Mouse (Mus musculus) spleen, postnatal 10 days (tissue): Measurements from ENCODE around the gene Osbpl10.

Experiments used
- DNase-seq, 2 experiments: peaks; one replicate each; pipeline ENCODE4 v3.0.0; 2021 to 2022; ENCODE audit warnings: low spot score in 2 of 2

The Osbpl10 gene

DNA sequence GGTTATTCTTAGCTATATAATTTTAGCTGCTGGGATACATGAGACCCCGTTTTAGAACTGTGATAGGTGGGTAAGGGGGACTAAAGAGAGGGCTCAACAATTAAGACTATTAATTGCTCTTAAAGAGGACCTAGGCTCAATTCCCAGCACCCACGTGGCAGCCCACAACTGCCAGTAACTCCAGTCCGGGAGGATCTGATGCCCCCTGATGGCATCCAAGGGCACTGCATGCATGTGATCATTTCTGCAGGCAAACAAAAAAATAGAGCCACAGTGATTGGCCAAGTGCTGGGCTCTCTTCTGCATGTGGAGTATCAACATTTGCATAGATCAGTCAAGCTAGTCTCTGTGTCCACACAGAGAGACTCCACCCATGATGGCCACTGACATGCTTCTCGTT, 96.8 kb downstream of the Osbpl10 start:
- no peak for DNase-seq

DNA sequence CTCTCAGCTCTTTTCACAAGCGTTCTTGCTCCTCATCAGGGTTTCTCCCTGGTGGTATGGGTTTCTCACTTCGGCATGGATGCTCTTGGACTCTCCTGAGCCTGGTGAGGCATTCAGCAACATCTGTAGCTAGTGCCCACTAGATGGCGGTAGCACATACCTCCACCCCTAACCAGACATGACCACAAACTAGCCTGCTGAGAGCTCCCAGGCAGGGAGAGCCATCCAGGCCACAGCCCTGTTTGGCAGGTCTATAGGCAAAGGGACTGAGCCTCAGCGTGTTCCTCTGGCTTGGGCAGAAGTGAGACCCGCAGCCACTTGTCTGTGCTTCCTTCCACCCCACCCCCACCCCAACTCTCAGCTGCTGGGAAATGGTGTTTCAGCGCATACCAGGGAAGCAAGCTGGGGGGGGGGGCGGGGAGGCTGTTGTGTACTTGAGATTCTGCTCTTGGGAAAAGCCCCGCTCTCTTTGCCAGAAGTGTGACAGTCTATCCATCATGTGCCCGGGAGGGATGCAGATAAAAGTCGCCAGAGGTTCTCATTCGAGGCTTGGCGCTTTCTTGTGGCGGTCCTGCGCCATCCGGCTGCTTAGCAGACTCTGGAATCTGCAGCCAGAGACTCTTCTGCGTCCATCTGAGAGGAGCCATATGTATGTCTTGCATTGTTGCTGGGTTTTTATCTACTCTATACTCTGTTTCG, 110.1 kb downstream of the Osbpl10 start:
- peak; percentile 8 to 52 for DNase-seq

GRCm38 (mm10) chr9:115089644-115090043, 111.3 kb downstream of the Osbpl10 start:
- DNase-seq, result no peak

DNA sequence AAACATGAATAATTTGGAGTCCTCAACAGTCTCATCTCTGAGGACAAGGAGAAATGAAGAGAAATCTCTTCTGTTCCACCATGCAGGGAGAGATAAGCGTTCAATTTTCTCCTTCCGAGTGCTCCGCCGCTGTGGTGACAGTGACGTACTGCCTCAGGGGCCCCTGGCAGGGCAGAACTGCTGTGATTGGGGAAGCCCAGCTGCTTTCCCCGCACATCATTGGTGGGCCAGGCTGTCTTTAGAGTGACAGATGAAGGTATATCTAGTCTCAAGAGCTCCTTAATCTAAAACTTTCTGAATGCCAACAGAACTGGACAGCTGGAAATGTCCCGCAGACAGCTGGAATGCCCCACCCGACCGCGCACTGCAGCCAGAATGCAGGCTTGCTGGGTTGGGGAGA, 118.1 kb downstream of the Osbpl10 start:
- no peak for DNase-seq

GRCm38 (mm10) chr9:115097340-115097739, 119.0 kb downstream of the Osbpl10 start:
- DNase-seq, result no peak

DNA sequence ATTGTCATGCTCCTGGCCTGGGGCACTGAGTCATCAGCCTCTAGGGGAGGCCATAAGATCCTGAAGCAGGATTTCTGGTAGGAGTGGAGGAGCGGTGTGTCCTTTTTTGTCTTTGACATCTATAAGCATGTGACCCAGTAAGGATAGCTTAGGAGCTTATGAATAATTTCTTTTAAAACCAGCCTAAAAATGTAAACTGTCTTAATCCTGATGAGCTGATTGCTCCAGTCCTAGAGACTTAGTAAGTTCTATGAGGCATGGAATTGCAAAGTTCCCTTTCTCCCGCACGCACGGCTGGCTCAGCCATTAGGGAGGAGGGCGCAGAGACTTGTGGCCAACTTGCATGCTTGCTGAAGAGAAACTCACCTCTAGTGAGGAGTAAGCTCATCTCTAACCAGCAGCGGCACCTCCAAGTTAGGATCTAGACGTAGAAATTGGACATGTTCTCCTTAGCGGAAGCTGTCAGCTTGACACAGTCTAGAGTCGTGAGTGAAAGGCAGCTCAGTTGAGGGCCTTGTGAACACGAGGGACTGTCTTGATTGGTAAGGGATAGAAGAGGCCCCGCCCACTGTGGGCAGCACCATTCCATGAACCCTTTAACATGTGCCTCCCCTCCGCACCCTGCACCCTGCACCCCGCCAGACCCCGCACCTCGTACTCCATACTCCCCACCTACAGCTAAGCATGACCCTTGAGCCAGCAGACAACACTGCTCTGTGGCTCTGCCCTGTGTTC, 122.0 kb downstream of the Osbpl10 start:
- no peak for DNase-seq

DNA sequence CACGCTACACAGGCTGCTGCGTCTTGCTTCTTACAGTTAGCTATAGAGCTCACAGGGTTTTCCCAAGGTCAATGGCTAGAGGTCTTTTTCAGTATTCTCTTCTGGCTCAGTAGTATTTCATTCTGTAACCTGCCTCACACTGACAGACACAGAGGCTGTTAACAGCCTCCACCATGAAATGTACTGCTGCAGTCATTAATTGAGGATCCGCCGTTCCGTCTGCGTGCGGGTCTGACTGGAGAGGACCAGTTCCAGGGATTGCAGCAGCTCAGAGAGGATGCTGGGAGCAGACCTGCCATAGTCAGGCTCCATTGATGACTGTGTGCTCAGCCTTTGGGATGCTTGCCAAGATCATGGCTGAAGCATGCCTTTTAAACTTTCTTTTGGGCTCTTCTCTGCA, 129.1 kb downstream of the Osbpl10 start:
- no peak for DNase-seq

DNA sequence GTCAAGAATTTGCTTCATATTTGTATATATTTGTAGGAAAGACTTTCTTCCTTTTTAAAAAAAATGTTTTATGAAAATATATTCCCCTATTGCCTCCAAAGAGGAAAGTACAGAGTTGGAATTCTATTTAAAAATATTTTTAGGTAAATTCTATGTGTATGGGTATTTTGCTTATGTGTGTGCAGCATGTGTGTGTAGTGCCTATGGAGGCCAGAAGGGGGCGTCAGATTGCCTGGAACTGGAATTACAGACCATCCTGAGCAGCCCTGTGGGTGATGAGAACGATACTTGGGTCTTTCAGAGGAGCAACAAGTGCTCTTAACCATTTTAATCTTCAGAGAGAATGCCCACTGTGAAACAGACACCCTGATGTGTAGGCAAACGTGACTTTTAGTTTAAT, 132.3 kb downstream of the Osbpl10 start:
- DNase-seq, result no peak

- DNase-seq, result no peak
These were observed 138.9 kb downstream of the Osbpl10 start for GRCm38 (mm10) chr9:115117314-115117713.

DNA sequence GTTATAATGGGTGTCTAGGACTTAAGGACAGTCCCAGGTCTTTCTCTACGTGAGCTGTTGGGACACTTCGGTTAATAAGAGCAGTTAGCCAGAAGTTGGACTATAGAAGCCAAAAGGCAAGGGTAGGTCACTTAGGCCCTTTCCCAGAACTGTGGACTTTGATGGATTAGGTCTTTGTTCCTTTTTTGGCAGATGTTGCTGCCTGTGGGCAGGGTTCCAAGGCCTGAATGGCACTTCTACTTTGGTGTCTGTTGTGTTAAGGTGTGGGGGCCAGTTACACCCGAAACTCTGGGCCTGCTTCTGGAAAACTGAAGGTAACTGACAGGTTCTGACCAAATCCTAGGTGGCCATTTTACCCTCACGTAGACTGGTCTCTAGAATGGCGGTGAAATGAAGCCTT, 141.9 kb downstream of the Osbpl10 start:
- no peak for DNase-seq

- DNase-seq, result no peak
These were observed 142.4 kb downstream of the Osbpl10 start for GRCm38 (mm10) chr9:115120678-115121224.

- no peak for DNase-seq
These were observed 149.0 kb downstream of the Osbpl10 start for GRCm38 (mm10) chr9:115127342-115127741.

GRCm38 (mm10) chr9:115133926-115134325, 155.6 kb downstream of the Osbpl10 start:
- no peak for DNase-seq

DNA sequence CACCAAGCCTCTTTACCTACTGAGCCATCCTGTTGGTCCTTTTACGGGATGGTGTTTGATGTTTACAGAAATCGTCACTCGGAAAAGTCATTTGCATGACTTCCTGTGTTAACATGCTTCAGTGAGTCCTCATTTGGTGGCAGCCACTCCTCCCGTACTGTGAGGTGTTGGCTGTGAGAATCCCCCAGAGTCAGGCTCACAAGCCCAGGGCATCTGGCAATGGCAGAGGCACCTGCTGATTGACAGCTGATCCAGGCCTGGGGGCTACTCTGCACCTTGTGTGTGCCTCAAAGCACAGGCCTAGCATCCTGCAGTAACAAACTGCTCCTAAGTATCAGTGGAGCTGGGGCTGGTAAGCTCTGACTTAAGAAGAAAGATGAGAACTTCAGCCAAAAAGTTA, 156.4 kb downstream of the Osbpl10 start:
- DNase-seq, result peak in 1 of 2 experiments; percentile 30

DNA sequence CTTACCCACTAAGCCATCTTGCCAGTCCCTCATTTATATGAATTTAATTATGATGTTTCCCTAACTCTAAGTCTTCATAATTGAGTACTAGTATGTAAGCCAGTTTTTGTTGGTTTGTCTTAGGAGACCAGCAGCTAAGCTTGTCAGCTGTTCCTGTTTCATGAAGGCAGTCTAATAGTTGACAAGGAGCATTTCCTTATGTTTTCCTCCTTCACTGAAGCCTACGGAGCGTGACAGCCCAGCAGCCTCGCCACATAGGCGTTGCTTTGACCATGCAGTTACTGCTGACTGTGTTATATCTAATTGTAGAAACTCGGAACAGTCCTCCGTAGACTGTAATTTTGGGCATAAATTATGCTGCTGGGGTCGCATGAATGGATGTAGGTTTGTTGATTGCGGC, 157.0 kb downstream of the Osbpl10 start:
- no peak for DNase-seq

DNA sequence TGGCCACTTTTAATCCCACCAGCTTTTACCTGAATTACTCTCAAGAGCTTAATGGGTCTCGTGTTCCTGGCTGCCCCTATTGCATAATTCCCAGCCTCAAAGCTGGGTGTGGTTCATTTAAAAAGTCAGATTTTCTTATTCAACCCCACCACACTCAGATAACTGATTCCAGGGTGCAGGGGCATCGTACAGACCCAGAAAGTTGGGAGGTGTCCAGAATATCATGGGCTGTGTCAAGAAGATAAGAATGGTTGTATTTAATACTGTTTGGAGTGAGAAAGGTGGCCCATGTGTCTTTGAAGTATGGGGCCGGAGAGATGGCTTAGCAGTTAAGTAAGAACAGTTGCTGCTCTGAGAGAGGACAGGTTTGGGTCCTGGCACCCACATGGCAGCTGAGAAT, 159.5 kb downstream of the Osbpl10 start:
- DNase-seq, result no peak

DNA sequence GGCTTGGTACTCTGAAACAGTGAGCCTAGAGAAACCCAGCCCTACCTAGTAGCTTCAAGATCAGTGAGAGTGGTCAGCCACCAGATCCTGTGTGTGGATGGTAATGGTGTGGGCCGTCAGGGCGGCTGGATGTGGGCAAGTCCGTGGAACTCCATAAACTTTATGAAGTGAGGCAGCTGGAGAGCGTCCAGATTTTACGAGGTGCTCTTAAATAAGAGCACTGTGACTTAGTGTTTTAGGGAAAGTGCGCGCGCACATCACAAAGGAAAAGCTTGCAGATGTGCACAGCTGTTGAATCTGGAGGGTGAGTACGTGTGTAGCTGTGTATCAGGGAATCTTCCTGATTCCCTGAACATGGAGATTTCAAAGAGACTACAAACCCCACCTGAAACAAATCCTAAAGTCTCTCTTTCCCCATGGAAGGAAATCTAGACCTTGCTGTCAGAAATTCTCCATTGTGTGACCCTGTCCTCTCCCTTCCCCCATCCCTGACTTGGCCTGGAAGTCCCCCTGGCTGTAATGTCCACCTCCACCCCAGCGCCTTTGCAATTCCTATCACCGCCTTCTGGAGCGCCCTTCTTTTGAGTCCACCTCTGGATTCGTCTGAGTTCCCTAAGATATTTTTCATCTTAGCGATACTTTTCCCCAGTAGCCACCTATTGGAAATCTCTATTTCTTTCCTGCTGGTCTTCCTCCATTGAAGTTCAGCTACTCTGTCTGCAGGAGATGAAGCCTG, 161.4 kb downstream of the Osbpl10 start:
- DNase-seq, result no peak

GRCm38 (mm10) chr9:115147141-115147540, 168.8 kb downstream of the Osbpl10 start:
- DNase-seq, result no peak

- DNase-seq, result no peak
These were observed 169.4 kb downstream of the Osbpl10 start for GRCm38 (mm10) chr9:115147586-115148355.

DNA sequence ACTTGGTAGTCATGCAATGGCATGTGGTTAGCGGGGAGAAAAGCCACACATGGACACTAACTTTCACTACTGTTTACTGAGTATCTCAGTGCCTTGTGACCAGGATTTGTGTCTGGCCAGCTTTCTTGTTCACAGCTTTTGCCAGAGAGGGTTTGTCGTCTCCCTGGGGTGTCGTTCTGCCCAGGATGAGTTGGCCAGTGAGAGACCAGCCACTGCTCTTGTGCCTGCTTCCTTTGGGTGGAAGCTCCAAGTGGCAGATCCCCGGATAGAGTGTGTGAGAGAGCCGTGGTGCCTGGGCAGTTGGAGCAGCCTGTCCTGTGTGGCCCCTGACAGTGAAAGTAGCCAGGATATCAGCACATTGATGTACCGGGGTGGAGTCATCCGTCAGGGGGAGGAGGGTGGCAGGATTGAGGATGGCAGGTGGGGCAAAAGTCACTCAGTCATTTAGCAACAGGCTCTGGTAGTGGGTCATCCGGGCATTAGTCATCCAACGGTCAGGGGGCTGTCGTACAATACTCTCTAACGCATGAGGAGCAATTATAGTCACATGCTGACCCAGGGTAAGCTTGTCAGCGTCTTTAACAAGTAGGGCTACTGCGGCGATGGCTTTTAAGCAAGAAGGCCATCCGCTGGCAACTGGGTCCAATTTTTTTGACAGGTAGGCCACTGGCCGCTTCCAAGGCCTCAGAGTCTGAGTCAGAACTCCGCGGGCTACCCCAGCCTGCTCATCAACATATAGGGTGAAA, 170.8 kb downstream of the Osbpl10 start:
- DNase-seq, result no peak

DNA sequence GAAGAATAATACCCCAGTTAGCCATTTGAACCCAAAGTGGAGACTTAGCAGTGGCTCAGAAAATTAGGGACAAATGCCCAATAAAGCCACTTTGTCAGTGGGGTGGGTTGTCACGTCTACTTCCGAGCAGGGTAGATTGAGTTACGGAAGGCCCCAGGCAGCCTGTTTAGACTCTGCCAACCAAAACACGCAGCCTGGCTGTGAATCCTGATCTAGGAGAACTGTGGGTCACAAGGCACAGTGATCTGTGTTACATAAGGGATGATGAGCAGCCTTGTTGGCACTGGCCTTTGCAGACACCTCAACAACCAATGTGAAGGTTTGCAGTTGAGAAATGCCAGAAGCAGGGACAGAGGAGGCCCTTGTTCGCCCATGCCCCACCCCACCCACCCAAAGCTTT, 183.2 kb downstream of the Osbpl10 start:
- DNase-seq, result no peak
